Mouse (Mus musculus): ENCODE data around the gene Gm9844.

GRCm38 (mm10) chr7:24841009-24841408, 21.0 kb upstream of the Gm9844 start:
- TF ChIP-seq CTCF (IDR thresholded peaks at IDR 0.05; ENCODE audit: low read depth) (no peak), EP300 (IDR thresholded peaks at IDR 0.05; ENCODE audit: low read depth) (no peak)

Data from liver, embryonic 14.5 days (tissue).